Mouse (Mus musculus) CH12.LX (cell line): ENCODE data around the gene St14. TPM values are rescaled to one million over a fixed set of nuclear protein-coding genes. Genes with fewer than 3 reads are reported as not detected.

ENCODE experiments used
- DNase-seq: peaks from one replicate; pipeline ENCODE4 v3.0.0-alpha.2; 2013; ENCODE audit errors: extremely low read depth
- H3K27ac ChIP-seq: 2 replicates; pipeline ENCODE4 v1.5.1; 2012; ENCODE audit warnings: low read depth, mild to moderate bottlenecking, control low read depth, moderate library complexity; ENCODE audit not compliant: insufficient read depth
- H3K27me3 ChIP-seq: replicated peaks from 2 replicates; pipeline ENCODE3; 2012; ENCODE audit warnings: inconsistent platforms
- H3K36me3 ChIP-seq, 2 experiments: replicated peaks in 1 of 2; 2 replicates each; pipeline versions ENCODE3 to v1.6.1; 2012; ENCODE audit warnings: inconsistent platforms in 1 of 2, low read length in 1 of 2, mild to moderate bottlenecking in 1 of 2, mixed read lengths in 1 of 2, moderate library complexity in 1 of 2; ENCODE audit not compliant: control insufficient read depth in 1 of 2, insufficient read depth in 1 of 2
- H3K4me1 ChIP-seq, 2 experiments: 2 replicates each; pipeline ENCODE4 v1.6.1; 2012; ENCODE audit warnings: inconsistent platforms in 1 of 2, moderate library complexity in 1 of 2; ENCODE audit not compliant: insufficient read depth in 2 of 2, control insufficient read depth in 1 of 2
- H3K4me2 ChIP-seq: 2 replicates; pipeline ENCODE4 v1.6.1; 2012; ENCODE audit warnings: low read depth, mild to moderate bottlenecking, control low read depth; ENCODE audit not compliant: poor library complexity, insufficient read depth, severe bottlenecking
- H3K4me3 ChIP-seq, 3 experiments: fragments of 150-350 bp in 1 of 3; sonication (generic) in 1 of 3; replicated peaks in 1 of 3; 2 replicates each; pipeline versions ENCODE3 to v1.5.1; 2011 to 2012; ENCODE audit warnings: low read depth in 2 of 3, low read length in 2 of 3, mild to moderate bottlenecking in 2 of 3, moderate library complexity in 2 of 3, control low read depth in 1 of 3, improper control_type of control experiment in 1 of 3, inconsistent platforms in 1 of 3, mixed read lengths in 1 of 3; ENCODE audit not compliant: poor library complexity in 1 of 3
- H3K79me2 ChIP-seq: replicated peaks from 2 replicates; pipeline ENCODE4 v1.6.1; 2012; ENCODE audit warnings: mild to moderate bottlenecking, moderate library complexity; ENCODE audit not compliant: control insufficient read depth, poor library complexity, insufficient read depth, severe bottlenecking; ENCODE audit errors: extremely low read depth
- H3K9ac ChIP-seq: 2 replicates; pipeline ENCODE4 v1.6.1; 2012; ENCODE audit warnings: low read depth, mild to moderate bottlenecking, control low read depth, moderate library complexity; ENCODE audit not compliant: insufficient read depth
- H3K9me3 ChIP-seq: replicated peaks from 2 replicates; pipeline ENCODE3; 2012; ENCODE audit warnings: low read length, inconsistent platforms, mixed read lengths
- CHD1 ChIP-seq: IDR thresholded peaks from 2 replicates; pipeline ENCODE4 v1.6.1; 2012; ENCODE audit warnings: low read depth, low read length, improper control_type of control experiment, inconsistent platforms
- CHD2 ChIP-seq: IDR thresholded peaks from 2 replicates; pipeline ENCODE4 v1.6.1; 2011; ENCODE audit warnings: low read length, improper control_type of control experiment
- E2F4 ChIP-seq: IDR thresholded peaks from 2 replicates; pipeline ENCODE4 v1.6.1; 2011; ENCODE audit warnings: low read depth, low read length, improper control_type of control experiment; ENCODE audit not compliant: insufficient replicate concordance
- ETS1 ChIP-seq: conservative IDR thresholded peaks from 2 replicates; pipeline ENCODE4 v1.6.1; 2012; ENCODE audit warnings: low read depth, mild to moderate bottlenecking, inconsistent platforms, low read length, improper control_type of control experiment, moderate library complexity
- GABPA ChIP-seq: IDR thresholded peaks from 2 replicates; pipeline ENCODE4 v1.6.1; 2012; ENCODE audit warnings: low read depth, low read length, improper control_type of control experiment, inconsistent platforms; ENCODE audit not compliant: insufficient replicate concordance
- HCFC1 ChIP-seq: IDR thresholded peaks from 2 replicates; pipeline ENCODE4 v1.6.1; 2012; ENCODE audit warnings: low read depth, mild to moderate bottlenecking, inconsistent platforms, low read length, improper control_type of control experiment
- IRF4 ChIP-seq: IDR thresholded peaks from 2 replicates; pipeline ENCODE4 v1.6.1; 2014; ENCODE audit warnings: low read depth, mild to moderate bottlenecking, inconsistent platforms, low read length, improper control_type of control experiment
- JUN ChIP-seq: IDR thresholded peaks from 2 replicates; pipeline ENCODE4 v1.6.1; 2011; ENCODE audit warnings: low read depth, mild to moderate bottlenecking, low read length, improper control_type of control experiment, moderate library complexity; ENCODE audit not compliant: insufficient read depth
- JUND ChIP-seq: conservative IDR thresholded peaks from 2 replicates; pipeline ENCODE4 v1.6.1; 2011; ENCODE audit warnings: low read depth, low read length, improper control_type of control experiment
- MAX ChIP-seq: IDR thresholded peaks from 2 replicates; pipeline ENCODE4 v1.6.1; 2011; ENCODE audit warnings: low read length, improper control_type of control experiment
- MAZ ChIP-seq: IDR thresholded peaks from 2 replicates; pipeline ENCODE4 v1.6.1; 2012; ENCODE audit warnings: low read depth, mild to moderate bottlenecking, inconsistent platforms, low read length, improper control_type of control experiment, moderate library complexity
- MXI1 ChIP-seq: IDR thresholded peaks from 2 replicates; pipeline ENCODE4 v1.6.1; 2011; ENCODE audit warnings: mild to moderate bottlenecking, low read depth, low read length, improper control_type of control experiment
- NELFE ChIP-seq: IDR thresholded peaks from 2 replicates; pipeline ENCODE4 v1.6.1; 2011; ENCODE audit warnings: low read depth, low read length, improper control_type of control experiment
- SMC3 ChIP-seq: IDR thresholded peaks from 2 replicates; pipeline ENCODE4 v1.6.1; 2011; ENCODE audit warnings: low read depth, low read length, improper control_type of control experiment
- TBP ChIP-seq: conservative IDR thresholded peaks from 2 replicates; pipeline ENCODE4 v1.6.1; 2011; ENCODE audit warnings: low read depth, low read length, improper control_type of control experiment
- UBTF ChIP-seq: IDR thresholded peaks from 2 replicates; pipeline ENCODE4 v1.6.1; 2012; ENCODE audit warnings: low read depth, mild to moderate bottlenecking, inconsistent platforms, low read length, improper control_type of control experiment, moderate library complexity
- USF1 ChIP-seq: IDR thresholded peaks from 2 replicates; pipeline ENCODE4 v1.6.1; 2014; ENCODE audit warnings: low read depth, mild to moderate bottlenecking, inconsistent platforms, low read length, improper control_type of control experiment
- ZKSCAN1 ChIP-seq: IDR thresholded peaks from 2 replicates; pipeline ENCODE4 v1.6.1; 2012; ENCODE audit warnings: low read depth, inconsistent platforms, low read length, improper control_type of control experiment, borderline replicate concordance
- ZNF384 ChIP-seq: IDR thresholded peaks from 2 replicates; pipeline ENCODE4 v1.6.1; 2012; ENCODE audit warnings: low read depth, low read length, improper control_type of control experiment, inconsistent platforms
- dilution Hi-C: fragments of 300-500 bp; cut with MboI; formaldehyde crosslinking; loops from 2 replicates; pipeline ENCODE4 v1.14.3; 2020; ENCODE audit warnings: low sequenced_read_pairs; ENCODE audit not compliant: extremely low pct_unique_long_range_greater_than_20kb, extremely low pct_ligation_motif_present
- in situ Hi-C: fragments of 300-500 bp; cut with MboI; formaldehyde crosslinking; loops from 3 replicates; pipeline ENCODE4 v1.14.3; 2019; ENCODE audit warnings: low sequenced_read_pairs, low pct_ligation_motif_present, low pct_unique_long_range_greater_than_20kb, mixed read lengths
- polyA plus RNA-seq: library from polyadenylated mRNA; unstranded; fragments of >175 nt; gene quantifications from 2 replicates; pipeline ENCODE4 v1.2.1, GENCODE M21; 2012; ENCODE audit warnings: low read depth; ENCODE audit not compliant: insufficient read length
- total RNA-seq, 2 experiments: library from RNA; depleted of rRNA; stranded (reverse); fragments of 300-350 nt in 1 of 2; fragments of >200 nt in 1 of 2; gene quantifications; 2 replicates each; pipeline ENCODE4 v1.2.3; 2012 to 2014

St14 gene
- total and polyA plus RNA-seq, 3 experiments = 4.3 to 10.9 (median 8.6) TPM

DNA sequence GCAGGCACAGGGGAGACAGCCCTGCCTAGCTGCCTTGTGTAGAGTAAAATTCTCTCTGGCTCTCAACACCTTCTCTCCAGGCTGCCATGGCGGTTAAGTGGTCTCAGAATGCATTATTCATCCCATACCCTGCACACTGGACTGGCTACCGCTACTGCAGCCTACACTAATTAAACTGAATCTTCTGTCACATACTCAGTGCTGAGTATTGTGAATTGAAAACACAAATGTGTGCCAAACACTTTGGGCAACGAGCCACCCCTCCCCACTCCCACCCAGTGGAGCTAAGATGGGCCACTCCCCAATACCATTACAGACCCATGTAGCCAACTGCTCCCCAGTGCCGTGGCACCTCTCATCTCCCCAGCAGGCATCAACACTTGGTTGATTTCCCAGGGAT, 44.2 kb downstream of the St14 start:
- no peaks in the 10 kb centered on the region for H3K9me3 ChIP-seq
- no peak overlapping the region for H3K27ac ChIP-seq
- peaks cover 5 to 6% of the 10 kb centered on the region in 2 experiments; a peak in 2 of 4 replicates for H3K4me1 ChIP-seq
- H3K4me2 ChIP-seq = no peak overlapping the region
- H3K36me3 ChIP-seq = peaks cover 0 to 18% of the 10 kb centered on the region in 2 experiments
- no peak overlapping the region for H3K9ac ChIP-seq
- no peaks in the 10 kb centered on the region for H3K79me2 ChIP-seq
- H3K4me3 ChIP-seq = no peak overlapping the region
- no peaks in the 10 kb centered on the region for H3K27me3 ChIP-seq
- dilution Hi-C loops (no loop called here), in situ Hi-C loops (loop anchor here (5.0 kb wide), 2 partner anchors 135 to 605 kb away; no protein-coding TSS in a partner anchor)
- TF ChIP-seq GABPA (no peak), JUND (no peak), JUN (no peak), CHD1 (no peak), ZKSCAN1 (no peak), TBP (no peak)
- TF ChIP-seq, all 38 proteins: peak for 0
- DNase-seq = no peak

- Histone ChIP-seq H3K4me2 (no peak overlapping the region), H3K9ac (no peak overlapping the region), H3K27ac (no peak overlapping the region), H3K4me1 (peaks cover 5 to 10% of the 10 kb centered on the region in 2 experiments; a peak in 3 of 4 replicates), H3K36me3 (peaks cover 0 to 18% of the 10 kb centered on the region in 2 experiments), H3K9me3 (no peaks in the 10 kb centered on the region), H3K79me2 (no peaks in the 10 kb centered on the region), H3K27me3 (no peaks in the 10 kb centered on the region), H3K4me3 (no peak overlapping the region)
- dilution Hi-C loops (no loop called here), in situ Hi-C loops (loop anchor here (5.0 kb wide), 2 partner anchors 134 to 604 kb away; no protein-coding TSS in a partner anchor)
- TF ChIP-seq E2F4 (no peak), HCFC1 (no peak), MAX (no peak), SMC3 (no peak), JUND (no peak), ZNF384 (no peak), MAZ (no peak), USF1 (no peak), MXI1 (no peak), NELFE (no peak), ETS1 (no peak), IRF4 (no peak), UBTF (no peak), CHD2 (no peak)
- DNase-seq = no peak
Measured at GRCm38 (mm10) chr9:31086754-31087145, 44.9 kb downstream of the St14 start.
